Mouse (Mus musculus) Patski (cell line): ENCODE results near the gene Phb2. TPM values are rescaled to one million over a fixed set of nuclear protein-coding genes. Genes with fewer than 3 reads are reported as not detected.
"Not testable (repeated sequence)": the region's sequence is repeated elsewhere in the genome, so short reads cannot be mapped to it uniquely, and the experiment has no call there.

Experiments
- ATAC-seq: fragments of 100-300 bp; one replicate; pipeline ENCODE4 v1.8.0; 2021
- CTCF ChIA-PET: fragments of 350-600 bp; sonication (Branson Sonifier 250); formaldehyde crosslinking; loops from one replicate; lab custom pipeline; 2022; ENCODE audit warnings: inconsistent platforms; lab: Charles Lee
- POLR2A ChIA-PET: fragments of 350-600 bp; sonication (Branson Sonifier 250); formaldehyde crosslinking; loops from one replicate; lab custom pipeline; 2022; ENCODE audit warnings: antibody characterized with exemption, inconsistent platforms; lab: Charles Lee
- DNase-seq: peaks from one replicate; pipeline ENCODE4 v3.0.0-alpha.2; 2011; ENCODE audit warnings: low read depth, low spot score
- H3K27me3 ChIP-seq: fragments of 371-371 bp; one replicate; pipeline ENCODE4 v1.5.1; 2021
- CTCF ChIP-seq: fragments of 100-300 bp; IDR thresholded peaks from one replicate; pipeline ENCODE4 v1.5.1; 2021
- in situ Hi-C: fragments of 300-500 bp; cut with MboI; formaldehyde crosslinking; loops from 3 replicates; pipeline ENCODE4 v1.11.1; 2018; ENCODE audit warnings: low pct_unique_long_range_greater_than_20kb, mixed read lengths
- polyA plus RNA-seq: library from polyadenylated mRNA; unstranded; gene quantifications from one replicate; pipeline ENCODE4 v1.2.3, GENCODE M21; 2021

The Phb2 gene
- polyA plus RNA-seq, 1 experiment from 2014 or later: 275 TPM

DNA sequence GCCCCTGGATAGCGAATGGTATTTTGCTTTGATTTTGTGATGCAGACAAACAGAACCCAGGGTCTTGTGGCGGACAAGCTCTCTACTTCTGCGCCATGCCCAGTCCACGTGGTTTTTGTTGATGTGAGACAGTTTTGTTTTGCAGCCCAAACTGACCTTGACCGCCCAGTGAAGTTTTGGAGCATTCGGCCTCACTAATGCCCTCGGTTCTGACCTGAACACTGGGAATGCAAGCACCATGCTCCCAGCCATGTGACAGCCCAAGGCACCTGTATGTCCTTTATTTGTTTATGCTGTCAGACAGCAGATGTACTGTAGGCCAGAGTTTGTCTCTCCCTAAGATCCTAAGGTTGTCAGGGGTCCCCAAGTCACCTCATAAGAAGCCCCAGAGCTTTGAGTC, 37.5 kb upstream of the Phb2 start:
- ATAC-seq (no peak), DNase-seq (no peak)
- H3K27me3 ChIP-seq: no peaks in the 10 kb centered on the region
- TF ChIP-seq CTCF: no peak
- in situ Hi-C loops: no loop called here
- ChIA-PET POLR2A (no interaction called here), CTCF (no interaction called here)

- H3K27me3 ChIP-seq: no peaks in the 10 kb centered on the region
- no peak for ATAC-seq
- no peak for DNase-seq
- TF ChIP-seq CTCF: no peak
- CTCF ChIA-PET: no interaction called here
- in situ Hi-C loops: no loop called here
- POLR2A ChIA-PET: interaction anchor here (0.8 kb wide), 1 partner anchor 26 kb away, joined by 3 read pairs; no protein-coding TSS in a partner anchor
These were observed 36.0 kb upstream of the Phb2 start for GRCm38 (mm10) chr6:124676171-124676570.

GRCm38 (mm10) chr6:124678769-124679168, 33.4 kb upstream of the Phb2 start:
- CTCF ChIA-PET: interaction anchor here (1.4 kb wide), 1 partner anchor 15 kb away, joined by 3 read pairs; no protein-coding TSS in a partner anchor
- no peaks in the 10 kb centered on the region for H3K27me3 ChIP-seq
- no peak for DNase-seq
- no peak for TF ChIP-seq CTCF
- in situ Hi-C loops: no loop called here
- POLR2A ChIA-PET: no interaction called here
- no peak for ATAC-seq

- in situ Hi-C loops: no loop called here
- POLR2A ChIA-PET: no interaction called here
- ATAC-seq: no peak
- CTCF ChIA-PET: interaction anchor here (0.9 to 1.4 kb wide), 3 partner anchors 16 to 26 kb away, joined by 3 read pairs; no protein-coding TSS in a partner anchor
- no peak for DNase-seq
- no peaks in the 10 kb centered on the region for H3K27me3 ChIP-seq
- TF ChIP-seq CTCF: no peak
These were observed 32.6 kb upstream of the Phb2 start for GRCm38 (mm10) chr6:124679486-124679885.

DNA sequence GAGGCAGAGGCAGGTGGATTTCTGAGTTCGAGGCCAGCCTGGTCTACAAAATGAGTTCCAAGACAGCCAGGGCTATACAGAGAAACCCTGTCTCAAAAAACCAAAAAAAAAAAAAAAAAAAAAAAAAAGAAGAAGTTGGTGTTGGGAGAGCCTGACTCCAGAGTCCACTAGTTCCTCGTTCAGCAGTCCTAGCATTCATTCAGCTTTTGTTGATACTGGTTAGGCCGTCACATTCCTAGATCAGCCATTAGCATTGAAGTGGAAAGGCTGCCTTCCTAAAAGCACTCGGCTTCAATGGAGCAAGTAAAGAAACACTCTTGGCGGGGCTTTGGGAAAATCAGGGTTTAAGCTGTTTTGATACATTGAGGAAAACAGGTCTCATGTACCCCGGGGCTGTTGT, 29.8 kb upstream of the Phb2 start:
- peak; percentile 31 for DNase-seq
- H3K27me3 ChIP-seq, in situ Hi-C loops: not testable (repeated sequence)
- ChIA-PET CTCF (interaction anchor here (1.1 to 5.3 kb wide), 6 partner anchors 12 to 41 kb away, joined by 3 to 25 read pairs (median 6); partner anchors contain the start of gene Lpcat3), POLR2A (interaction anchor here (1.4 to 2.3 kb wide), 3 partner anchors 11 to 24 kb away, joined by 3 to 7 read pairs (median 6); no protein-coding TSS in a partner anchor)
- ATAC-seq: peak; percentile 60

DNA sequence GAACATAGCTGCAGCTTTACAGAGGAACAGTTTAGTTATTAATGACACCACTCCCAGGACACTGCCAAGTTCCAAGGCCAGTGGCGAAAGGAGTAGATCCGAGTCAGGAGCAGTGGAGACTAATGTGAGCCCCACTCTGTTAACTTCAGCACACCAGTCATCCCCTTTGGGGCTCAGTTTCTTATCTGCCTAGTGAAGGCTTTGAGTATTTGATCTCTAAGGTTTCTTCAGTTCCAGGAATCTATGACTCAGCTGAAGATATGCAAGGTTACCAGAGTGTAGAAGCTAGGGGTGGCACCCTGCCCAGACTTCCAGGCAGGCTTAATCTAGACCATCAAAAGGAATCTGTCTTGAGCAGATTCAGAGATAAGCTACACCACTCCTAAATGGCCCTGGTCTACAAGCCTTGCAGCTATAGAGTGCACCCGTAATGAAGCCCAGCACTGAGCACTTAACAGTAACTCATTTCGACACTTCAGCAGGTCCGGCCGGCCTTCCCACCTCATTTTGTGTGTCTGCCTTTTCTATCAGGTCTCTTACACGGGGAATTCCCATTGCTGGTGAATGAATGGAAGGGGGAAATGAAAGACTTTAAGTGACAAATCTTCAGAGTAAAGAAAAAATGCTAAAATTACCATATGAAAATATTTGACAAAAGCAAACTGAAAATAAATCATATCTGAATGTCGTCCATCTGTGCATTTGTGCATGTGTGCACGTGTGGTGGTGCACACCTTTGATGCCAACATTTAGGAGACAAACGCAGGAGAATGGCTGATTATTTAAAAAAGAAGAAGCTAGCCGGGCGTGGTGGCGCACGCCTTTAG, 28.3 kb upstream of the Phb2 start:
- ATAC-seq (peak; percentile 90), DNase-seq (peak; percentile 93)
- no peaks in the 10 kb centered on the region for H3K27me3 ChIP-seq
- CTCF ChIA-PET: interaction anchor here (0.9 to 5.3 kb wide), 6 partner anchors 10 to 21 kb away, joined by 3 to 25 read pairs (median 8); partner anchors contain the start of gene Lpcat3
- TF ChIP-seq CTCF: no peak
- in situ Hi-C loops: no loop called here
- POLR2A ChIA-PET: interaction anchor here (1.4 to 2.3 kb wide), 3 partner anchors 10 to 22 kb away, joined by 3 to 7 read pairs (median 6); no protein-coding TSS in a partner anchor

DNA sequence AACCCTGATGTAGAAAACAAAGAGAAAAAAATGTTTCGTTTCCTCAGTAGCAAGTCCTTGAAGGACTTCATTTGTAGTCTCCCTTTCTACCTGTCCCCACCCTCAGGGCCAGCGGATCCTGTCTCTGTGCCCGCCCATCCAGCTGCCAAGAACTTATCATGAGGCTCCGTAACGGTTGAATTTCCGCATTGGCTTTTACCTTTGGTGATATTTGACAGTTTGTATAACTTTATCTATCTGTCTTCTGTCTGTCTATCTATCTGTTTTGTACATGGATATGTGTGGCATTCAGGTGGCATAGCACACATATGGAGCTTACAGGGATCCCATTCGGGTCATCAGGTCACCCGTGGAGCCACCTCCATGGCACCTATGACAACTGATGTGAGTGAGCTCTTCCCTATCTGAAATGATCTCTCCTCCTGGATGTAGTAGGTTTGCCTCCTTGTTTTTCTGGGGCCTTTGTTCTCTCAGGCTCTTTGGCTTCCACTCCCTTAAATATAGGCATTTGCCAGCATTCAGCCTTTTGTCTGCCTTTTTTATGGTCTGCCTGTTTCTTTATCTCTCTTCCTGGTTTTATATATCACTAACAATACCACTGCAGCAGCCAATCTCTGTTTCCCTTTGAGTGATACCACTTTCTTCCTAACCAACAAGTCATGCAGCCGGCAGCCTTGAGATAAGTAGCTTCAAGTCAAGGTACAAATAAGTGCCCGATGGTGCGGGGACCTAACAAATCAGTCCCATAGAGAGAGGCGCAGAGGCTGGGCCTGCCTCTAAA, 26.3 kb upstream of the Phb2 start:
- CTCF ChIA-PET: interaction anchor here (0.8 to 5.3 kb wide), 3 partner anchors 8 to 22 kb away, joined by 3 to 25 read pairs (median 4); partner anchors contain the start of gene Lpcat3
- POLR2A ChIA-PET: interaction anchor here (1.4 kb wide), 1 partner anchor 8 kb away, joined by 6 read pairs; no protein-coding TSS in a partner anchor
- in situ Hi-C loops: no loop called here

DNA sequence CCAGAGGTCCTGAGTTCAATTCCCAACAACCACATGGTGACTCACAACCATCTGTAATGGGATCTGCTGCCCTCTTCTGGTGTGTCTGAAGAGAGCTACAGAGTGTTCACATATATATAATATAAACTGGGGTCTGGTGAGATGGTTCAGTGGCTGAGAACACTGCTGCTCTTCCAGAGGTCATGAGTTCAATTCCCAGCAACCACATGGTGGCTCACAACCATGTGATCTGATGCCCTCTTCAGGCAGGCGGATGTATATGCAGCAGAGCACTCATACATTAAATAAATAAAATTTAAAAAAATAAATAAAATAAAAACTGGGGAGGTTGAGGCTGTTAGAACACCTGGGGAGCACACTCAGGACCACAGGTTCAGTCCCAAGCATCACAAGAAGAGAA, 25.5 kb upstream of the Phb2 start:
- DNase-seq, ATAC-seq, in situ Hi-C loops, POLR2A ChIA-PET, H3K27me3 ChIP-seq: not testable (repeated sequence)
- TF ChIP-seq CTCF: peak; percentile 59
- CTCF ChIA-PET: interaction anchor here (0.8 to 5.3 kb wide), 2 partner anchors 7 to 14 kb away, joined by 3 to 25 read pairs; no protein-coding TSS in a partner anchor

More for the DNA sequence above, 26.3 kb upstream of the Phb2 start:
- ATAC-seq: no peak
- no peaks in the 10 kb centered on the region for H3K27me3 ChIP-seq
- TF ChIP-seq CTCF: no peak
- DNase-seq: no peak

DNA sequence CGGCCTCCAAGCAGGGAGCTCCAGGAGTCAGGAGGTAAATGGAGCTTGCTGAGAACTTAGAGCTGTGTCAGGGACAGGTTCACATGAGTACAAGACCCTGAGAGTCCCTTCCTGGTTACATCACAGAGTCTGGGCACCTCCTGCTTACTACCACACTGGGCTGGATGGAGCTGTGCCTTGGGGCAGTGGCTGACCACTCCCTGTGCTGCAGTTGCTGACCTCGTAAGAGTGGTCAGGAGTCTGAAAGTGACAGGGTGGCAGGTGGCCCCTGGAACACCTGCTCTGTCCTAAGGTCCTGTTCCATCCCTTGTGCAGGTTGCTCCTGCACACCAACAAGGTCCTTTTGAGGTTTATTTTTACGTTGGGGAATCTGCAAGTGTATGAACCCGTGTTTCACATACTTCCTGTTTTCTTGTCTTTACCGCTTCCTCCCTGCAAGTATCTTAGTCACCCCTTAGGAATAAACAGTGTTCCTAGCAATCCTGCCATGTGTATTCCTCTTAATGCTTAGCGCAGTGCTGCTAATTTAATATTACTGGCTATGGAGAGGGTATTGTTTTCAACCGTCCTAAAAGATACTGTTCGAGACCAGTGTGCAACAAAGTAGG, 23.9 kb upstream of the Phb2 start:
- H3K27me3 ChIP-seq: no peaks in the 10 kb centered on the region
- POLR2A ChIA-PET: no interaction called here
- DNase-seq (no peak), ATAC-seq (no peak)
- in situ Hi-C loops: no loop called here
- no peak for TF ChIP-seq CTCF
- CTCF ChIA-PET: no interaction called here

- no peaks in the 10 kb centered on the region for H3K27me3 ChIP-seq
- ChIA-PET POLR2A (no interaction called here), CTCF (no interaction called here)
- TF ChIP-seq CTCF: no peak
- in situ Hi-C loops: no loop called here
- DNase-seq (no peak), ATAC-seq (no peak)
These were observed 23.1 kb upstream of the Phb2 start for GRCm38 (mm10) chr6:124689011-124689410.
